Mouse (Mus musculus) left cerebral cortex, postnatal 36 days (tissue): ENCODE measurements around the gene Fkbpl. TPM values are rescaled to one million over a fixed set of nuclear protein-coding genes. Genes with fewer than 3 reads are reported as not detected.
A peak's percentile ranks its signal among the peaks of the same experiment; 100 is the strongest.

Source experiments
- DNase-seq, 2 experiments: peaks; one replicate each; pipeline ENCODE4 v3.0.0; 2021 to 2022; ENCODE audit warnings: low spot score in 2 of 2, mixed read lengths in 1 of 2
- intact Hi-C: fragments of 180-260 bp; cut with DNase I; formaldehyde crosslinking; loops from one replicate; pipeline ENCODE4 v1.15.1; 2025
- total RNA-seq, 2 experiments: library from RNA; stranded (reverse); gene quantifications; 2 replicates each; pipeline ENCODE4 v1.2.3; 2021

The Fkbpl gene
- total RNA-seq, result 10 to 100 TPM; 12.3 to 14.1 TPM

GRCm38 (mm10) chr17:34644608-34645007 is at the start of gene Fkbpl:
Gene Fkbpl, plus strand, starts transcription at chr17:34644764.
- intact Hi-C loops, result no loop called here
- peak; percentile 92 to 96 for DNase-seq

DNA sequence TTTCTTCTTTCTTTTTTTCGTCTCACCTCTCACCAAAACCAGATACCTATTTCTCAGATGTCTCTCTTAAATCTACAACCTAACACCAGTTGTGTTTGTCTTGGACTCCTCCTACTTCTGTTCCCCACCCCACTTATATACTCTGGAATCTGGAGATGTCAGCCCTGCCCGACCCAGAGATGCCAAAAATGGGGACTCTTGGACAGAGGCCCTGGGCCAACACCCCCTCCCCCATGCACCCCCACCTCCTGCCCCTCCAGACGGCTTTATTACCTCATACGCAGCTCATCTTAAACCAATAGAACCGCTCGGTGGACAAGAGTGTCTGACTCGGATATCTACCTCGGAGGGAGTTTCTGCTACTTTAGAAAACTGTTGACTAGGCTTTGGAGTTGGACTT is 48.5 kb upstream of the Fkbpl start:
- intact Hi-C loops, result loop anchor here (5.0 to 10.0 kb wide), 2 partner anchors 36 to 561 kb away; partner anchors contain the start of genes Col11a2, Rxrb and Slc39a7

DNA sequence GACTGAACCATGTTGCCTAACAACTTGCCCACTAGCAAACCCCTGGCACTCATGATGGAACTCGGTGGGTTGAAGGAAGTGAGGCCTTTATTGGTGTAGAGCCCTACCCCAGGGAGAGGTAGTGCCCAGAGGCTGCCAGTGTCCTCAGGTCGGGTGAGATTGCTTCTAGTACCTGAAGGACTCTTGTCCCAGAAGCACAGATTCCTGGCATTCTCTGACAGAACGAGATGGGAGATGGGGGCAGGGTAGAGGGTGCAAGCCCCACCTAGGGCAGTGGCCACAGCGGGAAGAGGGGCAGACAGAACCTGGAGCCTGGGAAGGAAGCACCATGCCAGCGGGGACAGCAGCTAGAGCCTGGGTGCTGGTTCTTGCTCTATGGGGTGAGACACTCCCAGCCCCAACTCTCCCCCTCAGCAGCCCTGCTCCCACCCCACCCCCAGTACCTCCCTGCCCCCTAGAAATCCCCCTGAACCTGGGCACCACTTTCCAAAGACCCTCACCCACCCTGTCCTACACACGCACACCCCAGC is 46.9 kb upstream of the Fkbpl start, which contains the start of gene Ager:
Gene Ager (plus strand): TSS at position 297 of the 530 bp plus-strand sequence.
- intact Hi-C loops, result loop anchor here (5.0 to 10.0 kb wide), 2 partner anchors 35 to 563 kb away; partner anchors contain the start of genes Col11a2, Rxrb and Slc39a7
- DNase-seq, result no peak

More for the DNA sequence above, 48.5 kb upstream of the Fkbpl start:
- no peak for DNase-seq

DNA sequence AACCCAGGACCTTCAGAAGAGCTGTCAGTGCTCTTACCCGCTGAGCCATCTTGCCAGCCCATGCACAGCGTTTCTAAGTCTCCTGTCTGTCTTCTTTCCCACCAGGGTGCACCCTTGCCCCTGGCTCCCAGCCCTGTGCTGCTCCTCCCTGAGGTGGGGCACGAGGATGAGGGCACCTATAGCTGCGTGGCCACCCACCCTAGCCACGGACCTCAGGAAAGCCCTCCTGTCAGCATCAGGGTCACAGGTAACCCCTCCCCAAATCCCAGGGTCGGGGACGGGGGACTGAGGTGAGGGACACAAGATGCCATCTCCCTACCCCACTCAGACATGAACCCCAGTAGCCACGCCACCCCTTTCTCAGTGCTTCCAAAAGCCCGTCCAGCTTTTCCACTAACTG is 44.7 kb upstream of the Fkbpl start:
- no peak for DNase-seq
- intact Hi-C loops, result loop anchor here (5.0 to 10.0 kb wide), 2 partner anchors 32 to 565 kb away; partner anchors contain the start of genes Col11a2, Rxrb and Slc39a7

DNA sequence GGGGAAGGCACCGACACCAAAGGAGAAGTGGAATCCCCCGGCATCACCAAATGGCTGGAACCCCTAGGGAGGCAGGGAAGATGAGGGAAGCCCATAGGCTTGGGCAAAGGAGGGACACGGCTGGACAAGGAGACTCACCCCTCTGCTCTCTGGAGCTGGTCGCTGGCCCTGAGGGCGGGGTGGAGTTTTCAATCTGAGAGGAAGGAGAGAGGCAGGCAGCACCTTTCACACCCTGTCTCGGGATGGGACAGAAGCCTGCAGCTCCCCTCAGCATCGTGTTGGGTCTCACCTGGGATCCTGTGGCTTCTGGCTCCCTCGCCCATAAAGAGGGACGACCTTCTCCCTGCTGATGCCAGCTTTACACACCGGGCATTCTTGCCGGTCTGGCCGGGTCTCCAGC is 42.8 kb upstream of the Fkbpl start:
- DNase-seq, result no peak
- intact Hi-C loops, result no loop called here

DNA sequence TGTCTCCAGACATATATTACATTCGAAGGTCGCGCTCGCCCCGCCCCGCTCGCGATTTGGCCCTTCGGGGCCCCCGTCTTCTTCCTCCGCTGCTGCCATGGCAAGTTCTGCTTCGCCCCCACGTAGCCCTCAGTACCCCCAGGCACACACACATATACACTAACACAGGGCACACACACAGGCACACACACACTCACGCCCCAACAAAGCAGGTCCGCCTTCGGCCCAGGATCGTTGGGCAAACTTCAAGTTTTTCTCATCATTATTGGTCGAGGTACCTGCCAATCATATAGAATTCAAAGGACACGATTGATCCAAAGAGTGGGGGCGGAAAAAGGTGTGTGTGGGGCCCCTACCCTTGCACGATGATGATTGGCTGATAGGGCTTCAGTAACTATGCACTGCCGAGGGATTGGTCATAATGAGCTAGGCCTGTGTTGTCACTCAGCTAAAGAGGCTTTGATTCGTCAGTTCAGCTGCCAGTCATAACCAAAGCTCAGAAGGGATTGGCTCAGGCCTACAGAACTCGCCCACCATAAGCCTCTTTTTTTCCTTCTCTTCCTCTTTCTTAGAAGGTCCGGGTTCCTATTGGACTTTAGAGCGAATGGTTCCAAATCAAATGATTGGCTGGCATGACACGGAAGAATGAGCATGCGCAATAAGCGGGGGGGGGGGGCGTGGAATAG is 41.0 kb upstream of the Fkbpl start, which contains the start of gene Rnf5:
Gene Rnf5 (minus strand): TSS at position 316 of the 686 bp plus-strand sequence.
- peak; percentile 96 to 99 for DNase-seq
- intact Hi-C loops, result loop anchor here (1.0 to 2.0 kb wide), 2 partner anchors 10 to 17 kb away; no protein-coding TSS in a partner anchor

GRCm38 (mm10) chr17:34604061-34604508 is 40.5 kb upstream of the Fkbpl start, which contains the start of gene Agpat1:
Gene Agpat1, plus strand, starts transcription at chr17:34604262.
- intact Hi-C loops, result loop anchor here (2.0 kb wide), 1 partner anchor 17 kb away; no protein-coding TSS in a partner anchor
- peak; percentile 97 to 98 for DNase-seq

DNA sequence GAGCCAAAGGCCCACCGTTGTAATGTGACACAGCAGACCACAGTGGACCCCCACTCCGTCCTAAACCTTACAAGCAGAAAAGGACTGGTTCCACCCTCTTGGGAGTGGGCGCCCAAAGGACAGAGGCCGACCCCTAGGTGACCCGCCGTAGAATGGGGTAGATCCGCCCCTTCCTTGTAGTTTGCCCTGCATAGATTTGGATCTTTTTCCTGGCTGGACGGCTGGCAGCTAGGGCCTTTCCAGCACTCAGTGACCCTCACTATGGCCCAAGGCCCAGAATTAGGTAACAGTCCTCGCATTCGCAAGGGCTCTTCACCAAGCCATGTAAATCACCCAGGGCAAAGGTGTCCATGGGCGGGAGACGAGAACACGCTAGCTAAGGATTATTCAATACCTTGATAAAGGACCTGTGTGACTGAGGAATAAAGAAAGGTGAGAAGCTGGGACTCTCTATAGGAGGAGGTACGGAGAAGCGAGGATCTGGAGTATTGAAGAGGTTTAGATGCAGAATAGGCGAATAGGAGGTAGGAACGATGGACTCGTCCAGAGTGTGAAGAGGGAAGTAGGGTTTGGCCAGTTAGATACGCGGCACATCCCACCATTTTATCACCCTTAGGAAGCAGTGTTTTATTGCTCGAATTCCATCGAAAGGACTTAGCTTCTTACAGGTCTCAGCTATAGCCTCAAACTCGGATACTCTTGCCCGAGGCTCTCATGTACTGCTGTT is 39.9 kb upstream of the Fkbpl start:
- no peak for DNase-seq
- intact Hi-C loops, result loop anchor here (2.0 kb wide), 1 partner anchor 18 kb away; no protein-coding TSS in a partner anchor

- intact Hi-C loops, result loop anchor here (2.0 kb wide), 1 partner anchor 19 kb away; no protein-coding TSS in a partner anchor
- DNase-seq, result peak; percentile 97 to 99
Measured at GRCm38 (mm10) chr17:34605609-34606008, 39.0 kb upstream of the Fkbpl start.

GRCm38 (mm10) chr17:34606186-34607039 is 38.2 kb upstream of the Fkbpl start:
- DNase-seq, result no peak
- intact Hi-C loops, result no loop called here

- no peak for DNase-seq
- intact Hi-C loops, result no loop called here
Measured at GRCm38 (mm10) chr17:34607997-34608396, 36.6 kb upstream of the Fkbpl start.

DNA sequence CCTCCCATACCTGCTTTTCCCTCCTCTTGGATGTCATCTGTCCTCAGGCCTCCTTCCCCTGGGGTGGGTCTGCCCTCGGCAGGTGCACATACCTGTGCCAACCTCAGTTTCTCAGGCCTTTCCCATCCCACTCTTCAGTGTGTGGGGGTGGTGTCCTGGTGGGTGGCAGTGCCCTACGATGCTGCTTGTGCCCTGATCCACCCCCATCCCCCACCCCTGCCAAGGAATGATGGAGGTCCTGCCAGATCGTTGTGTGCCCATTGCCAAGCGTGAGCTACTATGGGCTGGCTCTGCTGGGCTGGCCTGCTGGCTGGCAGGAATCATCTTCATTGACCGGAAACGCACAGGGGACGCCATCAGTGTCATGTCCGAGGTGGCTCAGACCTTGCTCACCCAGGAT is 33.5 kb upstream of the Fkbpl start:
- intact Hi-C loops, result no loop called here
- no peak for DNase-seq

DNA sequence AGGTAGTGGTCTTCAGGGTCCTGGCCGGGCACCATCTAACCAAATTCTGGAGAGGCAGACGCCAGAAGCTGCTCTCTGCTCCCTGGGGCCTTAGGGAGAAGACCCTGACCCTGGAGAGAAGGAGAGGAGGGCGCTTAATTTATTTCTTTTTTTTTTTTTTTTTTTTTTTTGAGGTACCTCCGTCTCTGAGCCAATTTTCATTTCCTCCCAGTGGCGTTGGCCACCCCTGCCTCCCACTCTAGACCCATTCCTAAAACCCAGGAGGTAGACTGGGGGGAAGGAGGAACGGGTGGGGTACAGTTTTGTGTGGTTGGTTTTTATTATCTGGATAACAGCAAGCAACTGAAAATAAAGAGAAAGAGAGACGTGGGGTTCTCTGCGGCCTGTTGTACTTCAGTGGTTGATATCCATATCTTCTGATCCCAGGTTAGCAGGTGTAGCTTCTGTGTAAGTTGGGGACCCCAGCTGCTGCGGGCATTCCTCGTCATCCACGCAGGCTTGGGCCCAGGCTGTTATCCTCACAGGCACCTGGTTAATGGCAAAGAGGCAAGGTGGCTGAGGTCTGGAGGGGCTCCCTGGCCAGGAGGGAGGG is 31.4 kb upstream of the Fkbpl start:
- no peak for DNase-seq
- intact Hi-C loops, result no loop called here

- DNase-seq, result no peak
- intact Hi-C loops, result no loop called here
Measured at GRCm38 (mm10) chr17:34613830-34614229, 30.7 kb upstream of the Fkbpl start.

DNA sequence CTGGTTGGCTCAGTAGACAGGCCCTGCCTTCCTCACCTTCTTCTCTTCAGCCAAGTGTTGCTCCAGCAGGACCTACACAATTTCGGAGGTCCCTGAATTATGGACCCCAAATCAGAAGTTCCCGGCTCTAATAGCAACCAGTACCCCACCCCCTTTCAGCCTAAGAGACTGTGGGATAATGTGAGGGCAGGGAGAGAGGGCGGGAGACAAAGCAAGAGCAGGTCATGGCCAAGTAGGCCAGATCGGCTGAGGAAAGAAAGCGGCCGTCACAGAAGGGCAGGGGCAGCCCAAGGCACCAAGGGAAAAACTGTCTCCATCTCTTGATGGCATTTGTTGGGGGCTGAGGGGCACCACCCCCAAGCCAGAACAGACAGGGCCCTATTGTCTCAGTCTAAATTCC is 28.7 kb upstream of the Fkbpl start, which contains the start of gene Egfl8:
Gene Egfl8 (minus strand): TSS at position 101 of the 400 bp plus-strand sequence.
- DNase-seq, result no peak
- intact Hi-C loops, result no loop called here

- intact Hi-C loops, result no loop called here
Measured at GRCm38 (mm10) chr17:34618999-34619398, 25.6 kb upstream of the Fkbpl start.

DNA sequence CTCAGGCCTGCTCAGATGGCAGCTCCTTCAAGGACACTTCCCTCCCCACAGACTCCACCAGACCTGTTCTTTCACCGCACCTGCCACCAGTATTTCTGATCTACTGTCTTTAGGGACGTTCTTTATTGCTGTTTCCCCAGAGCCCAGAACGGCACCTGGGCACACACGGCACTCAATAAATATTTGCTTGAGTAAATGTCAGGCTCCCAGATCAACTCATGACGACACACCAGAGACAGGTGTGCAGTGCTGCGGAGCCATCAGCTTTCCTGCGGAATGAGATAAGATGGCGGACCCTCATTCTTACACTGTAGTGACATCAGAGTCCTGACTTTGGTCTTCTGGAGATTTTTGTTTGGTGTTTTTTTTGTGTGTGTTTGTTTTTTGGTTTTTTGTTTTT is 23.6 kb upstream of the Fkbpl start:
- intact Hi-C loops, result no loop called here
- no peak for DNase-seq

More at GRCm38 (mm10) chr17:34618999-34619398, 25.6 kb upstream of the Fkbpl start:
- no peak for DNase-seq

DNA sequence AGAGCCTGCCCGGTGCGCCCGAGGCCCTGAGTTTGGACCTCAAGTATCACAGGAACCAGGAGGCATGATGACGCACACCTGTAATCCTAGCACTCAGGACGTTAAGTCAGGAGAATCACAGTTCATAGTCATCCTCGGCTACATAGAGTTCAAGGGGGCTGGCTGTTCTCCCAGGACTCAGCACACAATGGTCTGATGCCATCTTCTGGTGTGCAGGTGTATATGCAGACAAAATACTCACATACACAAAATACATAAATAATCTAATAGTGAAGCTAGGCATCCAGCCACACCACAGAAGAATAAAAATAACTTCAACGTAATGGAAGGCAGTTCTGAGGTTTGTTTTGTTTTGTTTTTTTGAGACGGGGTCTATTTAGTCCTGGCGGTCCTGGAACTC is 21.4 kb upstream of the Fkbpl start:
- intact Hi-C loops, result no loop called here
- DNase-seq, result no peak
